Mouse (Mus musculus) forebrain, embryonic 11.5 days (tissue): ENCODE results near the gene Park7. TPM values are rescaled to one million over a fixed set of nuclear protein-coding genes. Genes with fewer than 3 reads are reported as not detected.

Source experiments
- ATAC-seq: fragments of 200-750 bp; cut with Nextera tagmentation; replicated peaks from 2 replicates; pipeline ENCODE4 v1.8.0; 2017; ENCODE audit warnings: moderate TSS enrichment; ENCODE audit not compliant: low FRiP score
- DNase-seq: peaks from one replicate; pipeline ENCODE4 v3.0.0-alpha.2; 2017; ENCODE audit warnings: low spot score
- H3K27ac ChIP-seq: fragments of 300-500 bp; sonication (generic); 2 replicates; pipeline ENCODE4 v1.5.1; 2014; ENCODE audit warnings: low read depth, low read length
- H3K27me3 ChIP-seq: fragments of 300-500 bp; sonication (generic); 2 replicates; pipeline ENCODE4 v1.6.1; 2014; ENCODE audit warnings: mild to moderate bottlenecking, low read length, mixed read lengths; ENCODE audit not compliant: control insufficient read depth, insufficient read depth
- H3K36me3 ChIP-seq: fragments of 300-500 bp; sonication (generic); 2 replicates; pipeline ENCODE4 v1.6.1; 2014; ENCODE audit warnings: mild to moderate bottlenecking, low read length, moderate library complexity, mixed read lengths; ENCODE audit not compliant: control insufficient read depth, insufficient read depth
- H3K4me1 ChIP-seq: fragments of 300-500 bp; sonication (generic); replicated peaks from 2 replicates; pipeline ENCODE4 v1.6.1; 2014; ENCODE audit warnings: low read length, mixed read lengths; ENCODE audit not compliant: control insufficient read depth, insufficient read depth
- H3K4me2 ChIP-seq: fragments of 300-500 bp; sonication (generic); 2 replicates; pipeline ENCODE4 v1.6.1; 2014; ENCODE audit warnings: low read depth, mild to moderate bottlenecking, low read length, moderate library complexity, mixed read lengths; ENCODE audit not compliant: severe bottlenecking
- H3K4me3 ChIP-seq: fragments of 300-500 bp; sonication (generic); 2 replicates; pipeline ENCODE4 v1.5.1; 2014; ENCODE audit warnings: low read depth, low read length
- H3K9ac ChIP-seq: fragments of 300-500 bp; sonication (generic); 2 replicates; pipeline ENCODE4 v1.6.1; 2014; ENCODE audit warnings: low read length
- H3K9me3 ChIP-seq: fragments of 300-500 bp; sonication (generic); 2 replicates; pipeline ENCODE4 v1.6.1; 2016; ENCODE audit warnings: low read length, mixed read lengths; ENCODE audit not compliant: control insufficient read depth
- WGBS: fragments of 180-500 bp; shearing (Covaris S2); extraction: QIAGEN DNeasy Blood & Tissue Kit; methylation state at CpG from one replicate; pipeline ENCODE4 v1.1.7; 2014; 5-methylcytosine and 5-hydroxymethylcytosine counted together
- polyA plus RNA-seq: library from polyadenylated mRNA; unstranded; fragments of >200 nt; fragmentation: Nextera tagmentation; extraction: Ambion mirVana; gene quantifications from 2 replicates; pipeline ENCODE4 v1.2.1, GENCODE M21; 2014

Gene Park7
- polyA plus RNA-seq, 1 experiment from 2014 or later, result 412 TPM

GRCm38 (mm10) chr4:150891308-150891707 lies 22.9 kb downstream of the Park7 start:
- H3K4me2 ChIP-seq, result no peak overlapping the region
- H3K36me3 ChIP-seq, result no peaks in the 10 kb centered on the region
- no peaks in the 10 kb centered on the region for H3K9me3 ChIP-seq
- 87% methylated on average over 5 of the region's 5 CpGs for WGBS
- no peak overlapping the region for H3K4me3 ChIP-seq
- H3K27ac ChIP-seq, result no peak overlapping the region
- ATAC-seq (no peak), DNase-seq (no peak)
- H3K9ac ChIP-seq, result no peak overlapping the region
- no peaks in the 10 kb centered on the region for H3K4me1 ChIP-seq
- H3K27me3 ChIP-seq, result no peaks in the 10 kb centered on the region

GRCm38 (mm10) chr4:150889955-150890315 lies 24.3 kb downstream of the Park7 start:
- no peak overlapping the region for H3K27ac ChIP-seq
- 75% methylated on average over 13 of the region's 13 CpGs for WGBS
- H3K4me3 ChIP-seq, result no peak overlapping the region
- H3K4me2 ChIP-seq, result no peak overlapping the region
- ATAC-seq (no peak), DNase-seq (no peak)
- no peaks in the 10 kb centered on the region for H3K9me3 ChIP-seq
- H3K36me3 ChIP-seq, result no peaks in the 10 kb centered on the region
- H3K27me3 ChIP-seq, result no peaks in the 10 kb centered on the region
- no peak overlapping the region for H3K9ac ChIP-seq
- no peaks in the 10 kb centered on the region for H3K4me1 ChIP-seq

- no peaks in the 10 kb centered on the region for H3K9me3 ChIP-seq
- no peak overlapping the region for H3K27ac ChIP-seq
- no peak overlapping the region for H3K4me3 ChIP-seq
- H3K9ac ChIP-seq, result no peak overlapping the region
- H3K36me3 ChIP-seq, result no peaks in the 10 kb centered on the region
- no peaks in the 10 kb centered on the region for H3K4me1 ChIP-seq
- ATAC-seq (no peak), DNase-seq (no peak)
- WGBS, result 50% methylated on average over 20 of the region's 20 CpGs
- H3K27me3 ChIP-seq, result no peaks in the 10 kb centered on the region
- H3K4me2 ChIP-seq, result no peak overlapping the region
Measured at GRCm38 (mm10) chr4:150889273-150889954, 24.8 kb downstream of the Park7 start.

- Histone ChIP-seq H3K9ac (no peak overlapping the region), H3K27ac (no peak overlapping the region), H3K36me3 (no peaks in the 10 kb centered on the region), H3K4me1 (no peaks in the 10 kb centered on the region), H3K27me3 (no peaks in the 10 kb centered on the region), H3K4me3 (no peak overlapping the region), H3K9me3 (no peaks in the 10 kb centered on the region), H3K4me2 (no peak overlapping the region)
- no peak for DNase-seq
- no peak for ATAC-seq
- 79% methylated on average over 4 of the region's 4 CpGs for WGBS
Measured at GRCm38 (mm10) chr4:150888492-150888891, 25.7 kb downstream of the Park7 start.

GRCm38 (mm10) chr4:150887903-150888302 lies 26.3 kb downstream of the Park7 start:
- DNase-seq, result no peak
- no peak for ATAC-seq
- no peak overlapping the region for H3K9ac ChIP-seq
- 83% methylated on average over 5 of the region's 5 CpGs for WGBS
- no peak overlapping the region for H3K4me2 ChIP-seq
- H3K4me1 ChIP-seq, result no peaks in the 10 kb centered on the region
- H3K36me3 ChIP-seq, result no peaks in the 10 kb centered on the region
- H3K4me3 ChIP-seq, result no peak overlapping the region
- no peaks in the 10 kb centered on the region for H3K27me3 ChIP-seq
- no peak overlapping the region for H3K27ac ChIP-seq
- H3K9me3 ChIP-seq, result no peaks in the 10 kb centered on the region

- Histone ChIP-seq H3K27ac (no peak overlapping the region), H3K9me3 (peaks cover 17% of the 10 kb centered on the region; the same call in 1 of the 2 replicates), H3K4me2 (no peak overlapping the region), H3K4me3 (no peak overlapping the region), H3K9ac (no peak overlapping the region), H3K4me1 (no peaks in the 10 kb centered on the region), H3K27me3 (no peaks in the 10 kb centered on the region), H3K36me3 (no peaks in the 10 kb centered on the region)
- no peak for DNase-seq
- no peak for ATAC-seq
- WGBS, result 89% methylated on average over 5 of the region's 5 CpGs
Measured at GRCm38 (mm10) chr4:150882632-150883031, 31.6 kb downstream of the Park7 start.

- no peak overlapping the region for H3K9ac ChIP-seq
- no peak overlapping the region for H3K4me3 ChIP-seq
- 87% methylated on average over 5 of the region's 5 CpGs for WGBS
- H3K4me2 ChIP-seq, result no peak overlapping the region
- no peak for ATAC-seq
- H3K9me3 ChIP-seq, result peaks cover 17% of the 10 kb centered on the region; the same call in 1 of the 2 replicates
- no peak overlapping the region for H3K27ac ChIP-seq
- no peaks in the 10 kb centered on the region for H3K36me3 ChIP-seq
- no peak for DNase-seq
- no peaks in the 10 kb centered on the region for H3K27me3 ChIP-seq
- H3K4me1 ChIP-seq, result no peaks in the 10 kb centered on the region
Measured at GRCm38 (mm10) chr4:150880364-150880763, 33.9 kb downstream of the Park7 start.

- H3K4me2 ChIP-seq, result no peak overlapping the region
- H3K36me3 ChIP-seq, result no peaks in the 10 kb centered on the region
- peaks cover 17% of the 10 kb centered on the region; the same call in 1 of the 2 replicates for H3K9me3 ChIP-seq
- ATAC-seq, result no peak
- H3K9ac ChIP-seq, result no peak overlapping the region
- H3K4me3 ChIP-seq, result no peak overlapping the region
- H3K27ac ChIP-seq, result no peak overlapping the region
- no peak for DNase-seq
- H3K4me1 ChIP-seq, result no peaks in the 10 kb centered on the region
- no peaks in the 10 kb centered on the region for H3K27me3 ChIP-seq
- WGBS, result 95% methylated on average over 22 of the region's 22 CpGs
Measured at GRCm38 (mm10) chr4:150879631-150880030, 34.6 kb downstream of the Park7 start.

GRCm38 (mm10) chr4:150875393-150875792 lies 38.8 kb downstream of the Park7 start:
- Histone ChIP-seq H3K27ac (no peak overlapping the region), H3K9ac (no peak overlapping the region), H3K27me3 (no peaks in the 10 kb centered on the region), H3K4me1 (0 out of 2 replicates have a peak, but pooled peaks cover 2% of the 10 kb centered on the region), H3K9me3 (peaks cover 17% of the 10 kb centered on the region; the same call in 1 of the 2 replicates), H3K4me3 (no peak overlapping the region), H3K4me2 (no peak overlapping the region), H3K36me3 (no peaks in the 10 kb centered on the region)
- ATAC-seq (no peak), DNase-seq (no peak)
- 90% methylated on average over 10 of the region's 10 CpGs for WGBS
